Mouse (Mus musculus) forebrain, embryonic 12.5 days (tissue): ENCODE data around the gene Rgs3. TPM values are rescaled to one million over a fixed set of nuclear protein-coding genes. Genes with fewer than 3 reads are reported as not detected.

ENCODE experiments used
- ATAC-seq: fragments of 200-750 bp; cut with Nextera tagmentation; 2 replicates; pipeline ENCODE4 v1.8.0; 2017; ENCODE audit warnings: moderate TSS enrichment; ENCODE audit not compliant: low FRiP score
- H3K27ac ChIP-seq: fragments of 300-500 bp; sonication (generic); 2 replicates; pipeline ENCODE4 v1.5.1; 2016; ENCODE audit warnings: mild to moderate bottlenecking
- H3K27me3 ChIP-seq: fragments of 300-500 bp; sonication (generic); 2 replicates; pipeline ENCODE4 v1.6.1; 2016; ENCODE audit warnings: mild to moderate bottlenecking
- H3K36me3 ChIP-seq: fragments of 300-500 bp; sonication (generic); replicated peaks from 2 replicates; pipeline ENCODE4 v1.6.1; 2016; ENCODE audit warnings: mild to moderate bottlenecking
- H3K4me1 ChIP-seq: fragments of 300-500 bp; sonication (generic); 2 replicates; pipeline ENCODE4 v1.6.1; 2016
- H3K4me2 ChIP-seq: fragments of 300-500 bp; sonication (generic); 2 replicates; pipeline ENCODE4 v1.6.1; 2016; ENCODE audit warnings: mild to moderate bottlenecking, moderate library complexity
- H3K4me3 ChIP-seq: fragments of 300-500 bp; sonication (generic); replicated peaks from 2 replicates; pipeline ENCODE4 v1.5.1; 2016; ENCODE audit warnings: mild to moderate bottlenecking
- H3K9ac ChIP-seq: fragments of 300-500 bp; sonication (generic); 2 replicates; pipeline ENCODE4 v1.6.1; 2016; ENCODE audit warnings: mild to moderate bottlenecking
- H3K9me3 ChIP-seq: fragments of 300-500 bp; sonication (generic); 2 replicates; pipeline ENCODE4 v1.6.1; 2016
- WGBS: fragments of 180-500 bp; shearing (Covaris S2); methylation state at CpG from one replicate; pipeline ENCODE4 v1.1.7; 2016; 5-methylcytosine and 5-hydroxymethylcytosine counted together
- polyA plus RNA-seq: library from polyadenylated mRNA; unstranded; fragments of >200 nt; fragmentation: Nextera tagmentation; extraction: Ambion mirVana; gene quantifications from 2 replicates; pipeline ENCODE4 v1.2.1, GENCODE M21; 2016

Rgs3 gene
- polyA plus RNA-seq = 54.3 and 60.2 TPM in 2 replicates

- no peak within 1 kb of the TSS for H3K4me2 ChIP-seq
- no peaks in the 10 kb centered on the region for H3K36me3 ChIP-seq
- no peaks in the 10 kb centered on the region for H3K9me3 ChIP-seq
- 74% methylated on average over 6 of the region's 6 CpGs for WGBS
- H3K4me1 ChIP-seq = peaks cover 5% of the 10 kb centered on the region; the same call in 1 of the 2 replicates
- peaks cover 9% of the 10 kb centered on the region for H3K27me3 ChIP-seq
- H3K27ac ChIP-seq = no peak within 1 kb of the TSS
- H3K4me3 ChIP-seq = no peak within 1 kb of the TSS
- ATAC-seq = no peak
- H3K9ac ChIP-seq = no peak within 1 kb of the TSS
Observed at GRCm38 (mm10) chr4:62559797-62560329, at the start of gene Rgs3. TSS of gene Rgs3 (plus strand) at chr4:62559847.

DNA sequence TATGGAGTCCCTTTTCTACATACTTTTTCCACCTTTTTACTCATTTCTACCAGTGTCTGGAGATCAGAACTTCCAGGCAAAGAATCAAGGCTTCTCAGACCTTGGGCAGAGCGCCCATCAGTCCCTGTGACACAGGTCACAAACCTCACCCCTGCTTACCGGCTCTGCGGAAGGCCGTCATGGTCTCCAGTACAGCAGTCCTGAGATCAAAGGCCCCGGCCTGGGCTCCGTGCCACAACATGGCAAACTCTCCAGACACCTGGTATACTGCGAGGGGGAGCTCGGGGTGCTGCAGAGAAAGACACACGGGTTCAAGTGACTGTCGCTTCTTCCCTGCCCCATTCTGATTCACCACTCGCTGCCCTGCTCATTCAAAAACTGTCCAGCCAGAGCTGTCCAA, 49.7 kb upstream of the Rgs3 start:
- no peak for ATAC-seq
- Histone ChIP-seq H3K4me1 (no peaks in the 10 kb centered on the region), H3K4me2 (no peak overlapping the region), H3K36me3 (peaks cover 66% of the 10 kb centered on the region), H3K4me3 (no peak overlapping the region), H3K27ac (no peak overlapping the region), H3K27me3 (no peaks in the 10 kb centered on the region), H3K9me3 (no peaks in the 10 kb centered on the region), H3K9ac (no peak overlapping the region)
- 93% methylated on average over 11 of the region's 11 CpGs for WGBS

DNA sequence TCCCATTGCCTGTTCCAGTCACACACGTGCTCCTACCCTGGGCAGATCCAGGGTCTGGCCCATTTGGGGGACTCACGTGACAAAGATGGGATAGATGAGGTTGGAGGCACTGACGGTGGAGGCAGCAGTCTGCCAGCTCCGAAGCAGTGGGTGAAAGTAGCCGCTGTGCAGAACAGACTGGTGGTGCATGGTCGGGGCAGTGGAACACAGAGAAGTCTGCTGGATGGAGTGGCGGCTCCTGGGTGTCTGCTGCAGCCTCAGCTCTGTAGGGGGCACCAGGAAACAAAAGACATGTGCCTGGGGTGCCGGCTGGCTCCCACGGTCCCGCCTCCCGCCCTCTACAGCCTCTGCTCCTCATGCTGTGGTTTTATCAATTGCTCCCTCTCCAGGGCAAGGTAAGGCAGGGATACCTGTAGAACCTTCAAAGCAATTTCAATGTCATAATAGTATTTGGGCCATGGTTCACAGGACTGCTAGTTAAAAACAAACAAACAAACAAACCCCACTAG, 45.6 kb upstream of the Rgs3 start:
- H3K27ac ChIP-seq = no peak overlapping the region
- ATAC-seq = no peak
- H3K9me3 ChIP-seq = no peaks in the 10 kb centered on the region
- no peak overlapping the region for H3K9ac ChIP-seq
- 54% methylated on average over 11 of the region's 11 CpGs for WGBS
- H3K4me3 ChIP-seq = no peak overlapping the region
- no peak overlapping the region for H3K4me2 ChIP-seq
- peaks cover 16% of the 10 kb centered on the region for H3K4me1 ChIP-seq
- H3K27me3 ChIP-seq = no peaks in the 10 kb centered on the region
- peaks cover 48% of the 10 kb centered on the region for H3K36me3 ChIP-seq

GRCm38 (mm10) chr4:62514995-62515394, 44.7 kb upstream of the Rgs3 start:
- H3K4me2 ChIP-seq = no peak overlapping the region
- no peak overlapping the region for H3K4me3 ChIP-seq
- H3K9me3 ChIP-seq = no peaks in the 10 kb centered on the region
- no peaks in the 10 kb centered on the region for H3K27me3 ChIP-seq
- no peak overlapping the region for H3K27ac ChIP-seq
- H3K36me3 ChIP-seq = peaks cover 38% of the 10 kb centered on the region
- peaks cover 20% of the 10 kb centered on the region for H3K4me1 ChIP-seq
- no peak for ATAC-seq
- no peak overlapping the region for H3K9ac ChIP-seq
- WGBS = 89% methylated on average over 7 of the region's 7 CpGs

GRCm38 (mm10) chr4:62515490-62515889, 44.2 kb upstream of the Rgs3 start:
- Histone ChIP-seq H3K9me3 (no peaks in the 10 kb centered on the region), H3K27ac (no peak overlapping the region), H3K27me3 (no peaks in the 10 kb centered on the region), H3K9ac (no peak overlapping the region), H3K4me3 (no peak overlapping the region), H3K36me3 (peaks cover 33% of the 10 kb centered on the region), H3K4me1 (peaks cover 25% of the 10 kb centered on the region), H3K4me2 (no peak overlapping the region)
- ATAC-seq = no peak
- WGBS = 91% methylated on average over 3 of the region's 3 CpGs

GRCm38 (mm10) chr4:62516079-62516478, 43.6 kb upstream of the Rgs3 start:
- 50% methylated on average over 2 of the region's 2 CpGs for WGBS
- Histone ChIP-seq H3K9me3 (no peaks in the 10 kb centered on the region), H3K9ac (no peak overlapping the region), H3K4me3 (no peak overlapping the region), H3K36me3 (peaks cover 27% of the 10 kb centered on the region), H3K4me2 (no peak overlapping the region), H3K4me1 (peaks cover 26% of the 10 kb centered on the region), H3K27me3 (no peaks in the 10 kb centered on the region), H3K27ac (no peak overlapping the region)
- ATAC-seq = no peak

DNA sequence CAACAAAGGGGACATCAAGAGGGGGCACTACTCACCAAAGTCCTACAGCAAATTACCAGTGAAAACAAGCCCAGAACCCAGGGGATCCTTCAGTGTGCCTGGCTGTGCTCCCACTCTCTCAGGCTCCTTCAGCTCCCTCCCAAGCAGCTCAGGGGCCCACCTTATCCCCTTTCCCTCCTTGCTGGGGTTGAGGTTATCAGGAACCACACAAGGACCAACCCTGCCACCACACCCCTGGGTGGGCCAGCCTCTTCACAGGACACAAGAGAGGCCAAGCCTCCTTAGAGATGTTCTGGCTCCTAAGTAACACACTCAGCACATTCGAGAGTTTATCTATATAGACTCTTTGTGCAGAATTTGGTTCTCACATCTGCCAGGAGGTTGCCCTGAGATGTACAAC, 43.1 kb upstream of the Rgs3 start:
- no peaks in the 10 kb centered on the region for H3K9me3 ChIP-seq
- no peak overlapping the region for H3K9ac ChIP-seq
- H3K4me2 ChIP-seq = no peak overlapping the region
- ATAC-seq = no peak
- peaks cover 22% of the 10 kb centered on the region for H3K36me3 ChIP-seq
- 89% methylated on average over 1 of the region's 1 CpGs for WGBS
- no peak overlapping the region for H3K4me3 ChIP-seq
- no peaks in the 10 kb centered on the region for H3K27me3 ChIP-seq
- no peak overlapping the region for H3K27ac ChIP-seq
- peaks cover 26% of the 10 kb centered on the region for H3K4me1 ChIP-seq

DNA sequence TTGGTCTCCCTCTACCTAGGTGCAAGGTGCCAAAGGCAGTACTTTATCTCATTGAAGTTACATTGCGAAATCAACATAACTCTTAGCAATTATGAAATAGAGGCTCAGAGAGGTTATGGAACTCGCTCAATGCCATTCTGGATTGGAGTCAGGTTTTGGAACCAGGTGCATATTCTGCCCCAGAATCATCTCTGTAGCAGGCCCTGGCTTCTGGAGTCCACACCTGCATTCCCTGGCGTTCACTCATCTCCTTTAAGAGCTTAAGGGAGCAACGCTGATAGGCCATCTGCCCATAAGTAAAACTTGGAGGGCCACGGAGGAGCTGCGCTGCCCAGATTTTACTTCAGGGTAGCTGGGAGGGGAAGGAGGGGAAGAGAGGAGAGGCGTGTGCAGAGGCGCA, 42.6 kb upstream of the Rgs3 start:
- no peak overlapping the region for H3K27ac ChIP-seq
- no peak for ATAC-seq
- no peak overlapping the region for H3K4me2 ChIP-seq
- WGBS = 87% methylated on average over 8 of the region's 8 CpGs
- peaks cover 26% of the 10 kb centered on the region for H3K4me1 ChIP-seq
- no peak overlapping the region for H3K4me3 ChIP-seq
- H3K9me3 ChIP-seq = no peaks in the 10 kb centered on the region
- H3K9ac ChIP-seq = no peak overlapping the region
- no peaks in the 10 kb centered on the region for H3K27me3 ChIP-seq
- H3K36me3 ChIP-seq = peaks cover 18% of the 10 kb centered on the region

DNA sequence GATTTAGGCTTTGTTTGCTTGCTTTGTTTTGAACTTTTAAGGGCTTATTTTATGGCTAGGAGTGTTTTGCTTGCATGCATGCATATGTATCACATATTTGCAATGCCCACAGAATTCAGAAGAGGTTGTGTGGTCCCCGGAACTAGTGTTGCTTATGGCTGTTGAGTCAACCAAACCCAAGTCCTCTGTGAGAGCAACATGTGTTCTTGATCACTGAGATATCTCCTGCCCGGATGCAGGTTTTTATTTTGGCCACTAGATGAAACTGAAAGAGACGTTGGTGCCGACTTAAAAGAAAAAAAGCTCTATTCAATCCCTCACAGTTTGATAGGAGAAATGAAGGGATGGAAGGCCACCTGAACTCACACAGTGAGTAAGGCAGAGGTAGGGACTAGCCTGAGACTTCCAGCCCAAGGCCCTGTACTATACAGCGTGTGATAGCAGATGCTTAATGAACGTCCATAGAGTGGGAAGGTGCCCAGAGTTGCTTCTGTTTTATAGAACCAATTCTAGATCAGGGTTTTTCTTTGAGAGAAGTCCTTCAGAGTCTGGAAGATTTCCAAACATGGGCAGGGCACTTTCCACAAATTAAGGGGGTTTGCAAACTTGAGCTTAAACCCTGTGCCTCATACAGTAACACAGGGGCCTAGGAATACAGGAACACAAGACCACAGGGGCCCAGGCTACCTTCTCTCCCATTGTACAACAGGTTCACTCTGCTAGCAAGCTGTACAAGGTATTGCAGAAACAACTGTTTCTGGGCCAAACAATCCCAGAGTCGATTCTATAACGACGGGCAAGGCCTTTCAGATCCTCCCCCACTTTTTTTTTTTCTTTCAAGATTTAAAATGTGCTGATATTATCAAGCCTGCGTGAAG, 41.9 kb upstream of the Rgs3 start:
- H3K4me3 ChIP-seq = no peak overlapping the region
- WGBS = 84% methylated on average over 10 of the region's 10 CpGs
- peaks cover 16% of the 10 kb centered on the region for H3K36me3 ChIP-seq
- H3K27ac ChIP-seq = no peak overlapping the region
- H3K9ac ChIP-seq = no peak overlapping the region
- H3K9me3 ChIP-seq = no peaks in the 10 kb centered on the region
- peak overlapping the region; percentile 75; the same call in 1 of the 2 replicates for H3K4me2 ChIP-seq
- no peak for ATAC-seq
- H3K4me1 ChIP-seq = peaks cover 26% of the 10 kb centered on the region
- no peaks in the 10 kb centered on the region for H3K27me3 ChIP-seq

- Histone ChIP-seq H3K9ac (peak overlapping the region; percentile 75), H3K4me1 (peaks cover 27% of the 10 kb centered on the region), H3K4me2 (peak overlapping the region; percentile 75), H3K27me3 (no peaks in the 10 kb centered on the region), H3K4me3 (peak overlapping the region; percentile 76), H3K36me3 (peaks cover 17% of the 10 kb centered on the region), H3K27ac (no peak overlapping the region), H3K9me3 (no peaks in the 10 kb centered on the region)
- WGBS = 52% methylated on average over 13 of the region's 13 CpGs
- ATAC-seq = no peak
Observed at GRCm38 (mm10) chr4:62518416-62519121, 41.1 kb upstream of the Rgs3 start.

DNA sequence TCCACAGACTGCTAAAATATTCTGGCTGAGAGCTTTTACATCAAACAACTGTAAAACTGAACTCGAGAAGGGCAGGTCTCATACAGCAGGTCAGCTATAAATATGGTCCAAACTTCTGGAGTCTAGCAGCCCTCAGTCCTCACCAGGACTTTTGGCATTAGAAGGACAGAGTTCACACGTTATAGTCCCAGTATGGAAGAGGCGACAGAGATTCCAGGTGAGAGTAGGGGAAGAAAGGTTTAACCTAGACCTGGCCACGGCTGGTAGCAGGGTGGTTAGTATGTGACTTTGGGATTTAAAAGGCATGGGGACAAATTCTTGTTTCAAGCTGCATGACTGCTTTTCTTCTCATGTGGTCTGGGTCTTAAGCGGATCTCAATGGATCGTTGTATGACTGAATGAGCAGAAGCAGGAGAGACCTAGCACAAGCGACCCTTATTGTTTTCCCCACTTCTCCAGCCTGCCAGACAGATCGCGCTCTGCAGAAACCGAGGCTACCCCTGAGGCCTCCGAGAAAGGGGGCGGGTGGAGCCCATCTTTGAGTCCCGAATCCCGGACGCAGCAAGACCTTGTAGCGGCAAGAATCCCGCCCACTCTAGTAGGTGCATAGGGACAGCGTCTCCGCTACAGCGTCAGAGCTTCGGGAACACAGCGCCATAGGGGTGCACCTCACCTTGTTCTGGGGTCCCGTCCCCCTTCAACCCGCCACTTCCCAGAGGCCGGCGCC, 40.4 kb upstream of the Rgs3 start:
- Histone ChIP-seq H3K4me1 (peaks cover 34% of the 10 kb centered on the region), H3K4me3 (peak overlapping the region; percentile 76), H3K27ac (peak overlapping the region; percentile 79), H3K36me3 (peaks cover 14% of the 10 kb centered on the region), H3K9me3 (no peaks in the 10 kb centered on the region), H3K9ac (peak overlapping the region; percentile 75), H3K4me2 (peak overlapping the region; percentile 75), H3K27me3 (no peaks in the 10 kb centered on the region)
- peak; percentile 80 for ATAC-seq
- 3% methylated on average over 26 of the region's 26 CpGs for WGBS

DNA sequence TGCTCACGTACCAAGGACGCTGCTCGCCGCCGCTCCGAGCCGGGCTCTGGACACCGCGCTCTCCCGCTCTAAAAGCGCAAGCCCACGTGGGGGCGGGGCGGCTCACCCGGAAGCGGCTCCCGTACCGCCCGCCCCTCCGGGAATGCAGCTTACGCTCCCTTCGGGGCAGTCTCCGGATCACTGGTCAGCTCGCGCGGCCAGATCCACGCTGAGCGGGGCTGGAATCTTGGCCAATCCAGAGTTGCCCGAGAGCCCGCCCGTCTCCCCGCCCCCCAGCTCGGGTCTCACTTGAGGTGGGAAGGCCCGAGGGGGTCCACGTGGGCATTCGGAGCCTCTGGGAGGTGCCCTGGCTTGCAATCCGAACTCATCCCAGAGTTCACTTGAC, 39.8 kb upstream of the Rgs3 start, which contains the start of gene Alad:
Alad (minus strand) TSS at position 70 of the 385 bp plus-strand sequence.
- Histone ChIP-seq H3K4me1 (peaks cover 38% of the 10 kb centered on the region), H3K4me2 (peak within 1 kb of the TSS; percentile 75), H3K27me3 (no peaks in the 10 kb centered on the region), H3K27ac (peak within 1 kb of the TSS; percentile 79), H3K4me3 (peak within 1 kb of the TSS; percentile 76), H3K9me3 (no peaks in the 10 kb centered on the region), H3K9ac (peak within 1 kb of the TSS; percentile 75), H3K36me3 (peaks cover 14% of the 10 kb centered on the region)
- ATAC-seq = peak; percentile 93
- 1% methylated on average over 37 of the region's 37 CpGs for WGBS
